Mouse (Mus musculus) G1E (cell line): ENCODE results near the gene Fbxl22.

Experiments
- CTCF ChIP-seq: IDR thresholded peaks from 2 replicates; pipeline ENCODE4 v1.5.1; 2012; ENCODE audit warnings: low read depth, low read length, inconsistent platforms, mixed read lengths
- TAL1 ChIP-seq: conservative IDR thresholded peaks from 2 replicates; pipeline ENCODE4 v1.6.1; 2012; ENCODE audit warnings: low read depth, low read length, inconsistent platforms, mixed read lengths

DNA sequence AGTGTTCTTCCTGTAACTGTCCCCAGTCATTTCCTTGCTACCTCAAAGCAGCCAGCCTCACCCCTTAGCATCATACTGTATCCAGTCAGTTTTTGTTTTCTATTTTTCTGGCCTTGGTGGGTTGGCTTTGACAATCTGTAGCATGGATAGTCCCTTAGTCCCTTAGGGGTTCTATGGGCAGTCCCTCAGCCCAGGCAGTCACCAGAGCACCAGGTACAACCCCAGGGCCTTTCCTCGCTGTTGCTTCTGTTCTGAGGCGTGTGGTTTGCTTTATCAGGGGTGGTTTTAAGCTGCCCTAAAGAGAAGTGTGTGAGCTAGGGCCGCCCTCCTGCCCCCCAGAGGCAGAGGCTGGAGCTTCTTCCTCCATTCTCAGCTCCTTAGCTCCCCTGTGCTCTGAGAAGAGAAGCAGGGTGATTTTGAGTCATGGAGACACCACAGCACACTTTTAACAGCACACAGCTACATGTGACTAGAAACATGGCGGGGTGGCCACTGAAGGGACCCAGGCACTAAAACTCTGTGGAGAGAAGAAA is 10.4 kb downstream of the Fbxl22 start:
- TF ChIP-seq CTCF (0 out of 2 replicates have a peak, but pooled peaks have one; percentile 15), TAL1 (no peak)
